Mouse (Mus musculus): ENCODE measurements around the gene Npb. TPM values are rescaled to one million over a fixed set of nuclear protein-coding genes. Genes with fewer than 3 reads are reported as not detected.

Npb gene
- polyA plus RNA-seq, 1 experiment, result 2.8 TPM

DNA sequence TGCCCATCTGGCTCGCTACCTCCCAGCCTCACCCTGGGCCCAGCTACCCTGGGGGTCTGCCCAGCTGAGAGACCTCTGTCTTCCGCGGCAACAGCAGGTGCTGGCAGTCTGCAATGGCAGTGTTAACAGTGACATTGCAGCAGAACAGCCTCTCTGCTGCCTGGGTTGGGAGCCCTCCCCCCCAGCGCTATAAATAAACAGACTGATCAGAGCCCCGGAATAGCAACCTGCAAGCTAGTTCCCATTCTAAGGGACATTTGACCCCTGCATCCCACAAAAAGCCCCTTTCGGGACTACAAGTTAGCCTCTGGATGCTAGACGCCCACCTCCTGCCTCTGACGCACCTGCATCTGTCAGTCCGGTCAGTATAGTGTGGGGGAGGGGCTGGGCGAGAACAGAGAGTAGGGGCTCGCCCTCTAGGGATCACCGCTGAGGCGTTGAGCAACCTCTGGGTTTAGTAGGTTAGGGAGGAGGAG is 39.8 kb downstream of the Npb start, which contains the start of gene Myadml2:
Gene Myadml2, minus strand, starts transcription at position 158 of the 476 bp plus-strand sequence.
- 0 out of 2 replicates have a peak within 1 kb of the TSS, but pooled peaks have one; percentile 34 for H3K27ac ChIP-seq (ENCODE audit: control insufficient read depth, insufficient read depth, low read length)
- H3K27me3 ChIP-seq (ENCODE audit: control insufficient read depth, insufficient read depth, low read length), result no peaks in the 10 kb centered on the region
- peak; percentile 40 for DNase-seq
- peak within 1 kb of the TSS; percentile 46 for H3K4me3 ChIP-seq (ENCODE audit: control insufficient read depth, insufficient read depth, low read length)
- peaks cover 14% of the 10 kb centered on the region for H3K4me1 ChIP-seq (replicated peaks; ENCODE audit: control insufficient read depth, insufficient read depth, low read length)
- TF ChIP-seq CTCF (IDR thresholded peaks at IDR 0.05; ENCODE audit: borderline replicate concordance, control insufficient read depth, extremely low read depth, insufficient read depth, low read length, poor library complexity), result no peak
- no peak for TF ChIP-seq POLR2A (IDR thresholded peaks at IDR 0.05; ENCODE audit: control insufficient read depth, extremely low read depth, insufficient read depth, low read length, poor library complexity)
- WGBS, result 5% methylated on average over 13 of the region's 13 CpGs
- no peaks in the 10 kb centered on the region for H3K36me3 ChIP-seq (ENCODE audit: control insufficient read depth, insufficient read depth, low read length)

- no peak for DNase-seq
- no peaks in the 10 kb centered on the region for H3K27me3 ChIP-seq (ENCODE audit: control insufficient read depth, insufficient read depth, low read length)
- H3K4me1 ChIP-seq (replicated peaks; ENCODE audit: control insufficient read depth, insufficient read depth, low read length), result peaks cover 11% of the 10 kb centered on the region
- WGBS, result 96% methylated on average over 3 of the region's 3 CpGs
- H3K27ac ChIP-seq (ENCODE audit: control insufficient read depth, insufficient read depth, low read length), result no peak overlapping the region
- TF ChIP-seq CTCF (IDR thresholded peaks at IDR 0.05; ENCODE audit: borderline replicate concordance, control insufficient read depth, extremely low read depth, insufficient read depth, low read length, poor library complexity) (no peak), POLR2A (IDR thresholded peaks at IDR 0.05; ENCODE audit: control insufficient read depth, extremely low read depth, insufficient read depth, low read length, poor library complexity) (no peak)
- no peak overlapping the region for H3K4me3 ChIP-seq (ENCODE audit: control insufficient read depth, insufficient read depth, low read length)
- H3K36me3 ChIP-seq (ENCODE audit: control insufficient read depth, insufficient read depth, low read length), result no peaks in the 10 kb centered on the region
These were observed 43.6 kb downstream of the Npb start for GRCm38 (mm10) chr11:120651872-120652271.

GRCm38 (mm10) chr11:120654741-120655140 is 46.5 kb downstream of the Npb start:
- Histone ChIP-seq H3K27ac (ENCODE audit: control insufficient read depth, insufficient read depth, low read length) (no peak overlapping the region), H3K4me3 (ENCODE audit: control insufficient read depth, insufficient read depth, low read length) (no peak overlapping the region), H3K36me3 (ENCODE audit: control insufficient read depth, insufficient read depth, low read length) (no peaks in the 10 kb centered on the region), H3K4me1 (replicated peaks; ENCODE audit: control insufficient read depth, insufficient read depth, low read length) (0 out of 2 replicates have a peak, but pooled peaks cover 2% of the 10 kb centered on the region), H3K27me3 (ENCODE audit: control insufficient read depth, insufficient read depth, low read length) (peaks cover 5% of the 10 kb centered on the region; the same call in 1 of the 2 replicates)
- 89% methylated on average over 3 of the region's 3 CpGs for WGBS
- TF ChIP-seq POLR2A (IDR thresholded peaks at IDR 0.05; ENCODE audit: control insufficient read depth, extremely low read depth, insufficient read depth, low read length, poor library complexity) (no peak), CTCF (IDR thresholded peaks at IDR 0.05; ENCODE audit: borderline replicate concordance, control insufficient read depth, extremely low read depth, insufficient read depth, low read length, poor library complexity) (no peak)
- DNase-seq, result no peak

- Histone ChIP-seq H3K27me3 (ENCODE audit: control insufficient read depth, insufficient read depth, low read length) (peaks cover 21% of the 10 kb centered on the region), H3K27ac (ENCODE audit: control insufficient read depth, insufficient read depth, low read length) (no peak overlapping the region), H3K36me3 (ENCODE audit: control insufficient read depth, insufficient read depth, low read length) (no peaks in the 10 kb centered on the region), H3K4me1 (replicated peaks; ENCODE audit: control insufficient read depth, insufficient read depth, low read length) (peaks cover 14% of the 10 kb centered on the region), H3K4me3 (ENCODE audit: control insufficient read depth, insufficient read depth, low read length) (no peak overlapping the region)
- TF ChIP-seq CTCF (IDR thresholded peaks at IDR 0.05; ENCODE audit: borderline replicate concordance, control insufficient read depth, extremely low read depth, insufficient read depth, low read length, poor library complexity), result no peak
- TF ChIP-seq POLR2A (IDR thresholded peaks at IDR 0.05; ENCODE audit: control insufficient read depth, extremely low read depth, insufficient read depth, low read length, poor library complexity), result no peak
- DNase-seq, result no peak
- WGBS, result 96% methylated on average over 4 of the region's 4 CpGs
These were observed 49.0 kb downstream of the Npb start for GRCm38 (mm10) chr11:120657301-120657700.

Other genes with a start within 250 kb of the Npb start
- gene Fscn2, start 246.9 kb upstream of the Npb start, polyA plus RNA-seq (2012; rRNA removed), result 0.19 and 0.37 TPM in 2 replicates
- 59.7 and 64.4 TPM in 2 replicates for gene Faap100, start 229.7 kb upstream of the Npb start, polyA plus RNA-seq (2012; rRNA removed)
- gene Nploc4, start 170.8 kb upstream of the Npb start, polyA plus RNA-seq (2012; rRNA removed), result 71.4 and 86.4 TPM in 2 replicates
- 16.8 and 24.0 TPM in 2 replicates for gene Tspan10, start 165.8 kb upstream of the Npb start, polyA plus RNA-seq (2012; rRNA removed)
- 0.55 and 0.64 TPM in 2 replicates for gene Pde6g, start 155.0 kb upstream of the Npb start, polyA plus RNA-seq (2012; rRNA removed)
- 15.5 and 17.3 TPM in 2 replicates for gene Oxld1, start 150.4 kb upstream of the Npb start, polyA plus RNA-seq (2012; rRNA removed)
- gene Ccdc137, start 150.4 kb upstream of the Npb start, polyA plus RNA-seq (2012; rRNA removed), result 25.6 and 30.1 TPM in 2 replicates
- gene Arl16, start 140.9 kb upstream of the Npb start, polyA plus RNA-seq (2012; rRNA removed), result 25.9 and 28.4 TPM in 2 replicates
- gene Mrpl12, start 123.9 kb upstream of the Npb start, polyA plus RNA-seq (2012; rRNA removed), result 89.6 and 92.3 TPM in 2 replicates
- gene Slc25a10, start 116.6 kb upstream of the Npb start, polyA plus RNA-seq (2012; rRNA removed), result 102 and 103 TPM in 2 replicates
- 1.0 TPM in 2 replicates for gene Gcgr, start 77.8 kb upstream of the Npb start, polyA plus RNA-seq (2012; rRNA removed)
- gene Mcrip1, start 58.8 kb upstream of the Npb start, polyA plus RNA-seq (2012; rRNA removed), result 167 and 191 TPM in 2 replicates
- gene Ppp1r27, start 57.3 kb upstream of the Npb start, polyA plus RNA-seq (2012; rRNA removed), result 5.0 and 6.4 TPM in 2 replicates
- gene P4hb, start 35.2 kb upstream of the Npb start, polyA plus RNA-seq (2012; rRNA removed), result 125 and 139 TPM in 2 replicates
- 1,184 and 1,219 TPM in 2 replicates for gene Arhgdia, start 26.9 kb upstream of the Npb start, polyA plus RNA-seq (2012; rRNA removed)
- 60.9 and 74.6 TPM in 2 replicates for gene Alyref, start 10.1 kb upstream of the Npb start, polyA plus RNA-seq (2012; rRNA removed)
- 127 and 140 TPM in 2 replicates for gene Anapc11, start 10.1 kb upstream of the Npb start, polyA plus RNA-seq (2012; rRNA removed)
- 247 and 260 TPM in 2 replicates for gene Pcyt2, start 9.5 kb downstream of the Npb start, polyA plus RNA-seq (2012; rRNA removed)
- 169 and 184 TPM in 2 replicates for gene Sirt7, start 16.8 kb downstream of the Npb start, polyA plus RNA-seq (2012; rRNA removed)
- gene Mafg, start 25.1 kb downstream of the Npb start, polyA plus RNA-seq (2012; rRNA removed), result 33.6 and 35.5 TPM in 2 replicates
- 2.8 and 3.4 TPM in 2 replicates for gene Pycr1, start 35.3 kb downstream of the Npb start, polyA plus RNA-seq (2012; rRNA removed)
- gene Myadml2, start 39.7 kb downstream of the Npb start, polyA plus RNA-seq (2012; rRNA removed), result 1.2 and 3.2 TPM in 2 replicates
- 0.24 and 0.89 TPM in 2 replicates for gene Notum, start 52.7 kb downstream of the Npb start, polyA plus RNA-seq (2012; rRNA removed)
- 170 and 183 TPM in 2 replicates for gene Aspscr1, start 64.5 kb downstream of the Npb start, polyA plus RNA-seq (2012; rRNA removed)
- gene Cenpx, start 105.3 kb downstream of the Npb start, polyA plus RNA-seq (2012; rRNA removed), result 103 and 112 TPM in 2 replicates
- 69.2 and 77.3 TPM in 2 replicates for gene Lrrc45, start 105.4 kb downstream of the Npb start, polyA plus RNA-seq (2012; rRNA removed)
- gene Rac3, start 113.0 kb downstream of the Npb start, polyA plus RNA-seq (2012; rRNA removed), result 22.8 and 26.3 TPM in 2 replicates
- 78.4 and 126 TPM in 2 replicates for gene Dcxr, start 118.8 kb downstream of the Npb start, polyA plus RNA-seq (2012; rRNA removed)
- gene Cbr2, start 123.6 kb downstream of the Npb start, polyA plus RNA-seq (2012; rRNA removed), result 426 and 617 TPM in 2 replicates
- gene Hmga1b, start 154.3 kb downstream of the Npb start, polyA plus RNA-seq (2012; rRNA removed), result 3.3 and 4.5 TPM in 2 replicates
- 87.4 and 102 TPM in 2 replicates for gene Rfng, start 175.7 kb downstream of the Npb start, polyA plus RNA-seq (2012; rRNA removed)
- 171 and 193 TPM in 2 replicates for gene Gps1, start 175.8 kb downstream of the Npb start, polyA plus RNA-seq (2012; rRNA removed)
- 65.8 and 70.3 TPM in 2 replicates for gene Dus1l, start 187.9 kb downstream of the Npb start, polyA plus RNA-seq (2012; rRNA removed)
- gene Fasn, start 216.1 kb downstream of the Npb start, polyA plus RNA-seq (2012; rRNA removed), result 973 and 1,776 TPM in 2 replicates